In genomic region chr12:119094314-119094713, GRCm38 (mm10) we compare ENCODE assay signal across 30 mouse cellular contexts.
"Had no signal": no experiment of that assay in that cellular context is flagged by ENCODE, and none has a peak within 500 bp of the region (broad histone marks: within the 10 kb centered on the region; RNA-seq: fewer than 3 reads in every experiment).

No protein-coding gene starts in this region.

- H3K4me2 ChIP-seq: limb, embryonic 12.5 days; limb, embryonic 13.5 days; limb, embryonic 15.5 days; liver, embryonic 12.5 days; liver, embryonic 13.5 days; liver, embryonic 15.5 days; lung, embryonic 15.5 days; midbrain, embryonic 11.5 days; midbrain, embryonic 12.5 days; midbrain, embryonic 13.5 days; midbrain, embryonic 15.5 days; neural tube, embryonic 12.5 days had no signal

- H3K9me3 ChIP-seq: limb, embryonic 10.5 days; limb, embryonic 12.5 days; limb, embryonic 13.5 days; limb, embryonic 15.5 days; liver, embryonic 12.5 days; liver, embryonic 13.5 days; liver, embryonic 15.5 days; lung, embryonic 15.5 days; megakaryocyte, embryonic 14.5 days; midbrain, embryonic 10.5 days; midbrain, embryonic 12.5 days; midbrain, embryonic 13.5 days; midbrain, embryonic 15.5 days; neural tube, embryonic 12.5 days had no signal

- H3K4me3 ChIP-seq: left cerebral cortex, adult 2 months; limb, embryonic 10.5 days; limb, embryonic 12.5 days; limb, embryonic 13.5 days; limb, embryonic 15.5 days; liver, embryonic 12.5 days; liver, embryonic 13.5 days; liver, embryonic 15.5 days; lung, embryonic 15.5 days; megakaryocyte, embryonic 14.5 days; midbrain, embryonic 10.5 days; midbrain, embryonic 12.5 days; midbrain, embryonic 13.5 days; midbrain, embryonic 15.5 days; myocyte; neural tube, embryonic 12.5 days had no signal

- ATAC-seq: liver, embryonic 12.5 days; liver, postnatal 0 days; lung, postnatal 0 days; midbrain, embryonic 13.5 days; midbrain, embryonic 15.5 days; midbrain, embryonic 16.5 days had no signal

- DNase-seq: left cerebral cortex, postnatal 4 days; liver; liver, embryonic 13.5 days; liver, postnatal 0 days; lung, adult 2 months; lung, postnatal 10 days; lung, postnatal 14 days; lung, postnatal 36 days; lung, postnatal 4 days; midbrain, embryonic 14.5 days had no signal

- H3K4me1 ChIP-seq: limb, embryonic 10.5 days; limb, embryonic 12.5 days; limb, embryonic 13.5 days; limb, embryonic 15.5 days; liver, embryonic 12.5 days; liver, embryonic 13.5 days; liver, embryonic 15.5 days; megakaryocyte, embryonic 14.5 days; midbrain, embryonic 10.5 days; midbrain, embryonic 12.5 days; midbrain, embryonic 13.5 days; midbrain, embryonic 15.5 days; neural tube, embryonic 12.5 days had no signal

- H3K27me3 ChIP-seq: limb, embryonic 12.5 days; limb, embryonic 13.5 days; limb, embryonic 15.5 days; liver, embryonic 12.5 days; liver, embryonic 13.5 days; liver, embryonic 15.5 days; lung, embryonic 15.5 days; megakaryocyte, embryonic 14.5 days; midbrain, embryonic 12.5 days; midbrain, embryonic 13.5 days; midbrain, embryonic 15.5 days; neural tube, embryonic 12.5 days had no signal

- H3K9ac ChIP-seq: limb, embryonic 12.5 days; limb, embryonic 13.5 days; limb, embryonic 15.5 days; liver, embryonic 12.5 days; liver, embryonic 13.5 days; liver, embryonic 14.5 days; liver, embryonic 15.5 days; liver, postnatal 0 days; lung, embryonic 15.5 days; midbrain, embryonic 12.5 days; midbrain, embryonic 13.5 days; midbrain, embryonic 15.5 days; neural tube, embryonic 12.5 days had no signal

- H3K27ac ChIP-seq: left cerebral cortex, adult 2 months; limb, embryonic 10.5 days; limb, embryonic 12.5 days; limb, embryonic 13.5 days; limb, embryonic 15.5 days; liver, embryonic 12.5 days; liver, embryonic 13.5 days; liver, embryonic 14.5 days; liver, embryonic 15.5 days; macrophage; midbrain, embryonic 10.5 days; midbrain, embryonic 12.5 days; midbrain, embryonic 13.5 days; midbrain, embryonic 15.5 days; neural tube, embryonic 12.5 days had no signal

- H3K36me3 ChIP-seq: limb, embryonic 10.5 days; limb, embryonic 12.5 days; limb, embryonic 13.5 days; limb, embryonic 15.5 days; liver, embryonic 12.5 days; liver, embryonic 13.5 days; liver, embryonic 15.5 days; lung, embryonic 15.5 days; midbrain, embryonic 10.5 days; midbrain, embryonic 12.5 days; midbrain, embryonic 13.5 days; midbrain, embryonic 15.5 days; neural tube, embryonic 12.5 days had no signal
